Mouse (Mus musculus): ENCODE measurements around the gene Ypel2. TPM values are rescaled to one million over a fixed set of nuclear protein-coding genes. Genes with fewer than 3 reads are reported as not detected.

Gene Ypel2
- polyA plus RNA-seq, 1 experiment from 2014 or later, result 5.4 TPM

DNA sequence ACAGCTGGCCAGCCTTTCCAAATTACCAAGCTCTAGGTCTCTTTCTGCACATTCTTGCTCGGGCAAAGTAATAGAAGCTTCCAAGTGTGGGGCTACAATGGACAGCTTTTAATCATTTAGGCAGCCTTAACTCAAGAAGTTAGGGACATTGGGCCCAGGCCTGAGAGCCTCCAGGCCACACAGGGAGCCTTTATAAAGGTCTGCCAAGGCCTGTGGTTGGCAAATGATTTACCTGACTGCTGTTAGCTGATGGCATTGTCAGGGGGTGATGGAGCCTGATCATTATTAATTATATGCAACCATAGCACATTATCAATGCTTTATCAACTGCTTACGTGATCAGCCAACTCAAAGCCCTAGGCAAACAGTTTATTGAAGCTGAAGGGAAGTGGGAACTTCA is 33.2 kb downstream of the Ypel2 start:
- no peak overlapping the region for H3K9ac ChIP-seq (ENCODE audit: low read length)
- 81% methylated on average over 2 of the region's 2 CpGs for WGBS
- H3K9me3 ChIP-seq (ENCODE audit: control insufficient read depth, low read length), result no peaks in the 10 kb centered on the region
- ATAC-seq (ENCODE audit: low FRiP score), result no peak
- no peaks in the 10 kb centered on the region for H3K27me3 ChIP-seq (ENCODE audit: control insufficient read depth, insufficient read depth, low read length)
- H3K27ac ChIP-seq (ENCODE audit: low read depth, low read length), result no peak overlapping the region
- no peaks in the 10 kb centered on the region; the same call in 1 of the 2 replicates for H3K4me1 ChIP-seq (ENCODE audit: control insufficient read depth, insufficient read depth, low read length)
- no peaks in the 10 kb centered on the region for H3K36me3 ChIP-seq (ENCODE audit: control insufficient read depth, insufficient read depth, low read length)
- DNase-seq (ENCODE audit: low spot score, missing footprints), result no peak
- no peak overlapping the region for H3K4me3 ChIP-seq (ENCODE audit: low read depth, low read length)
- no peak overlapping the region for H3K4me2 ChIP-seq

GRCm38 (mm10) chr11:86958721-86959675 is 34.5 kb downstream of the Ypel2 start:
- H3K36me3 ChIP-seq (ENCODE audit: control insufficient read depth, insufficient read depth, low read length), result no peaks in the 10 kb centered on the region
- ATAC-seq (ENCODE audit: low FRiP score), result no peak
- H3K4me1 ChIP-seq (ENCODE audit: control insufficient read depth, insufficient read depth, low read length), result no peaks in the 10 kb centered on the region; the same call in 1 of the 2 replicates
- no peak for DNase-seq (ENCODE audit: low spot score, missing footprints)
- no peak overlapping the region for H3K4me3 ChIP-seq (ENCODE audit: low read depth, low read length)
- no peaks in the 10 kb centered on the region for H3K27me3 ChIP-seq (ENCODE audit: control insufficient read depth, insufficient read depth, low read length)
- H3K9ac ChIP-seq (ENCODE audit: low read length), result no peak overlapping the region
- no peaks in the 10 kb centered on the region for H3K9me3 ChIP-seq (ENCODE audit: control insufficient read depth, low read length)
- H3K4me2 ChIP-seq, result no peak overlapping the region
- 74% methylated on average over 12 of the region's 12 CpGs for WGBS
- H3K27ac ChIP-seq (ENCODE audit: low read depth, low read length), result no peak overlapping the region

- Histone ChIP-seq H3K9ac (ENCODE audit: low read length) (no peak overlapping the region), H3K4me3 (ENCODE audit: low read depth, low read length) (no peak overlapping the region), H3K4me2 (no peak overlapping the region), H3K27ac (ENCODE audit: low read depth, low read length) (no peak overlapping the region; the same call in 1 of the 2 replicates), H3K36me3 (ENCODE audit: control insufficient read depth, insufficient read depth, low read length) (no peaks in the 10 kb centered on the region), H3K4me1 (ENCODE audit: control insufficient read depth, insufficient read depth, low read length) (no peaks in the 10 kb centered on the region; the same call in 1 of the 2 replicates), H3K9me3 (ENCODE audit: control insufficient read depth, low read length) (no peaks in the 10 kb centered on the region), H3K27me3 (ENCODE audit: control insufficient read depth, insufficient read depth, low read length) (no peaks in the 10 kb centered on the region)
- ATAC-seq (ENCODE audit: low FRiP score) (no peak), DNase-seq (ENCODE audit: low spot score, missing footprints) (no peak)
- 66% methylated on average over 6 of the region's 6 CpGs for WGBS
Measured at GRCm38 (mm10) chr11:86958182-86958581, 35.3 kb downstream of the Ypel2 start.

DNA sequence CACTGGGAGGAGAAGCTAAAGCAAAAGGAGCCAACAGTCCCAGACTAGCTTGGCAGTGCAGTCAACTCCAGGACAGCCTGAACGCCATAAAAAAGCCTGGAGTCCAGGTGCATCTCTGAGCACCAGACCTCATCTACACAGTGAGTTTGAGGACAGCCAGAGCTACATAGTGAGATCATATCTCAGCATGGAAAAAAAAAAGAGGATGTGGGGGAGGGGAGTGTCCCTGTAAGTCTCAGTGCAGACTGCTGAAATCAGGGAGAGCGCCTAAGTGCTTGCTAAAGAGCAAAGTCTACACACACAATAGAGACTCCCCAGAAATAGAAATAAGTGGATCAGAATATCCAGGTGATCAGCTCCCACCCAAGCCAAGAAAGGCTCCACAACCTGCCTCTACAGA is 37.1 kb downstream of the Ypel2 start:
- Histone ChIP-seq H3K4me1 (ENCODE audit: control insufficient read depth, insufficient read depth, low read length) (no peaks in the 10 kb centered on the region; the same call in 1 of the 2 replicates), H3K36me3 (ENCODE audit: control insufficient read depth, insufficient read depth, low read length) (no peaks in the 10 kb centered on the region), H3K27ac (ENCODE audit: low read depth, low read length) (no peak overlapping the region), H3K27me3 (ENCODE audit: control insufficient read depth, insufficient read depth, low read length) (no peaks in the 10 kb centered on the region), H3K9ac (ENCODE audit: low read length) (no peak overlapping the region), H3K9me3 (ENCODE audit: control insufficient read depth, low read length) (no peaks in the 10 kb centered on the region), H3K4me2 (no peak overlapping the region), H3K4me3 (ENCODE audit: low read depth, low read length) (no peak overlapping the region)
- DNase-seq (ENCODE audit: low spot score, missing footprints), result no peak
- 88% methylated on average over 2 of the region's 2 CpGs for WGBS
- ATAC-seq (ENCODE audit: low FRiP score), result no peak

GRCm38 (mm10) chr11:86954616-86955270 is 38.8 kb downstream of the Ypel2 start:
- no peak overlapping the region for H3K27ac ChIP-seq (ENCODE audit: low read depth, low read length)
- ATAC-seq (ENCODE audit: low FRiP score) (no peak), DNase-seq (ENCODE audit: low spot score, missing footprints) (no peak)
- H3K9ac ChIP-seq (ENCODE audit: low read length), result no peak overlapping the region
- no peaks in the 10 kb centered on the region for H3K9me3 ChIP-seq (ENCODE audit: control insufficient read depth, low read length)
- 84% methylated on average over 15 of the region's 15 CpGs for WGBS
- H3K4me2 ChIP-seq, result no peak overlapping the region
- no peaks in the 10 kb centered on the region for H3K27me3 ChIP-seq (ENCODE audit: control insufficient read depth, insufficient read depth, low read length)
- H3K4me1 ChIP-seq (ENCODE audit: control insufficient read depth, insufficient read depth, low read length), result no peaks in the 10 kb centered on the region; the same call in 1 of the 2 replicates
- H3K4me3 ChIP-seq (ENCODE audit: low read depth, low read length), result no peak overlapping the region
- H3K36me3 ChIP-seq (ENCODE audit: control insufficient read depth, insufficient read depth, low read length), result no peaks in the 10 kb centered on the region

DNA sequence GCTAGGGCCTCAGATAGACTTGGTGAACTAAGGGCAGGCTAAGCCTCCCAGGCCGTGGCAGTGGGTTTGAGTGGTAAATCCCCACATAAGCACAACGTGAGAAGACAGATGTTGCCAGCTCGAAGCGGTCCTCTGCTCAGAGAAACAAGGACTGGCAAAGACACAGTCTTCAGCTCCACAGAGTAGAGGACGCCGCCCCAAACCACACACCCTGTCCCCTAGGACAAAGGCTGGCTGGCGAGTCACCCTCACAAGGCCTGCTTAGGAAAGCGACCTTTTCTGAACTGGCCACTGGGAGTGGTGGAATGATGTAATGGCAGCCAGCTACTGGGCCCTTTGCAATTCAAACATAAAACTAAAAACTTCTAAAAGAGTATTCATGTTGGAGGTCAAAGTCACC is 40.4 kb downstream of the Ypel2 start:
- no peaks in the 10 kb centered on the region for H3K9me3 ChIP-seq (ENCODE audit: control insufficient read depth, low read length)
- WGBS, result 79% methylated on average over 8 of the region's 8 CpGs
- no peak overlapping the region for H3K4me3 ChIP-seq (ENCODE audit: low read depth, low read length)
- no peaks in the 10 kb centered on the region for H3K27me3 ChIP-seq (ENCODE audit: control insufficient read depth, insufficient read depth, low read length)
- H3K9ac ChIP-seq (ENCODE audit: low read length), result no peak overlapping the region
- no peaks in the 10 kb centered on the region for H3K4me1 ChIP-seq (ENCODE audit: control insufficient read depth, insufficient read depth, low read length)
- ATAC-seq (ENCODE audit: low FRiP score) (no peak), DNase-seq (ENCODE audit: low spot score, missing footprints) (no peak)
- H3K36me3 ChIP-seq (ENCODE audit: control insufficient read depth, insufficient read depth, low read length), result no peaks in the 10 kb centered on the region
- no peak overlapping the region for H3K4me2 ChIP-seq
- no peak overlapping the region for H3K27ac ChIP-seq (ENCODE audit: low read depth, low read length)

GRCm38 (mm10) chr11:86952659-86953058 is 40.8 kb downstream of the Ypel2 start:
- ATAC-seq (ENCODE audit: low FRiP score) (no peak), DNase-seq (ENCODE audit: low spot score, missing footprints) (no peak)
- Histone ChIP-seq H3K36me3 (ENCODE audit: control insufficient read depth, insufficient read depth, low read length) (no peaks in the 10 kb centered on the region), H3K27me3 (ENCODE audit: control insufficient read depth, insufficient read depth, low read length) (no peaks in the 10 kb centered on the region), H3K4me3 (ENCODE audit: low read depth, low read length) (no peak overlapping the region), H3K27ac (ENCODE audit: low read depth, low read length) (no peak overlapping the region), H3K4me1 (ENCODE audit: control insufficient read depth, insufficient read depth, low read length) (no peaks in the 10 kb centered on the region), H3K4me2 (no peak overlapping the region), H3K9ac (ENCODE audit: low read length) (no peak overlapping the region), H3K9me3 (ENCODE audit: control insufficient read depth, low read length) (no peaks in the 10 kb centered on the region)
- WGBS, result 93% methylated on average over 2 of the region's 2 CpGs

- no peaks in the 10 kb centered on the region for H3K27me3 ChIP-seq (ENCODE audit: control insufficient read depth, insufficient read depth, low read length)
- 68% methylated on average over 8 of the region's 8 CpGs for WGBS
- H3K4me3 ChIP-seq (ENCODE audit: low read depth, low read length), result no peak overlapping the region
- H3K27ac ChIP-seq (ENCODE audit: low read depth, low read length), result no peak overlapping the region
- no peak overlapping the region for H3K9ac ChIP-seq (ENCODE audit: low read length)
- no peak overlapping the region for H3K4me2 ChIP-seq
- H3K9me3 ChIP-seq (ENCODE audit: control insufficient read depth, low read length), result no peaks in the 10 kb centered on the region
- no peak for DNase-seq (ENCODE audit: low spot score, missing footprints)
- H3K36me3 ChIP-seq (ENCODE audit: control insufficient read depth, insufficient read depth, low read length), result no peaks in the 10 kb centered on the region
- no peak for ATAC-seq (ENCODE audit: low FRiP score)
- H3K4me1 ChIP-seq (ENCODE audit: control insufficient read depth, insufficient read depth, low read length), result peaks cover 5% of the 10 kb centered on the region
Measured at GRCm38 (mm10) chr11:86951672-86952071, 41.8 kb downstream of the Ypel2 start.

GRCm38 (mm10) chr11:86950491-86950890 is 43.0 kb downstream of the Ypel2 start:
- H3K27me3 ChIP-seq (ENCODE audit: control insufficient read depth, insufficient read depth, low read length), result no peaks in the 10 kb centered on the region
- no peak overlapping the region for H3K4me3 ChIP-seq (ENCODE audit: low read depth, low read length)
- ATAC-seq (ENCODE audit: low FRiP score), result no peak
- no peaks in the 10 kb centered on the region for H3K9me3 ChIP-seq (ENCODE audit: control insufficient read depth, low read length)
- H3K4me2 ChIP-seq, result no peak overlapping the region
- H3K4me1 ChIP-seq (ENCODE audit: control insufficient read depth, insufficient read depth, low read length), result peaks cover 11% of the 10 kb centered on the region
- no peak overlapping the region for H3K9ac ChIP-seq (ENCODE audit: low read length)
- 80% methylated on average over 3 of the region's 3 CpGs for WGBS
- H3K36me3 ChIP-seq (ENCODE audit: control insufficient read depth, insufficient read depth, low read length), result no peaks in the 10 kb centered on the region
- DNase-seq (ENCODE audit: low spot score, missing footprints), result no peak
- H3K27ac ChIP-seq (ENCODE audit: low read depth, low read length), result no peak overlapping the region

Data from midbrain, embryonic 11.5 days (tissue).